Mouse (Mus musculus): ENCODE results near the gene Jmjd6. TPM values are rescaled to one million over a fixed set of nuclear protein-coding genes. Genes with fewer than 3 reads are reported as not detected.

The Jmjd6 gene
- total and polyA plus RNA-seq, 3 experiments, result 175 to 192 TPM; not detected in 1

DNA sequence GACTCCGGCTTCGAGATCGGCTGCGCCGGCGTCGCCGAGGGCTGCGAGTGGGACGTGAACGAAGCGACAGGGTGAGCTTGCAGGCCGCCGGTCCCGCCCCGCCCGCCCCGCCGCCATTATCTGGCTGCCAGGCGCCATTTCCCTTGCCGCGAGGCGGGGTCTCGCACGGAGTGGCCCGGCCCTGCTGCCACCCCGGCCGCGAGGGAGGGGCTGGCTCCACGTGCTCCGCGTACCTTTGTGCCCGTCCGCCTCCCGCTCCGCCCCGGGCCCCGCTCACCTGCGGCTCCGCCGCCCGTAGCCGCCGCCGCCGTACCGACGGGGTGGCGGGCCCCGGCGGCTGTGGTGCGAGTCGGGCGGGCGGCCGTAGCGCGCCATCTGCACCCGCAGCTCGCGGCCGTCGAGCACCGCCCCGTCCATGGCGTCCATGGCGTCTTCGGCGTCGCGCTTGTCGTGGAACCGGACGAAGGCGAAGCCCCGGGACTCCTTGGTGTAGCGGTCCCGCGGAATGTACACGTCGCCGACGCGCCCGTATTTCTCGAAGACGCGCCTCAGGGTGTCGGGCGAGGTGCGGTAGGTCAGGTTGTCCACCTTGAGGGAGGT is 9.1 kb upstream of the Jmjd6 start, which contains the start of gene Mfsd11 (continued):
- TF ChIP-seq ELF1 (IDR thresholded peaks at IDR 0.05; ENCODE audit: low read depth, low read length) (no peak), MYB (IDR thresholded peaks at IDR 0.05; ENCODE audit: low read depth, low read length) (no peak), NELFE (IDR thresholded peaks at IDR 0.05; ENCODE audit: low read depth, low read length) (no peak), USF1 (IDR thresholded peaks at IDR 0.05; ENCODE audit: low read depth, low read length) (peak; percentile 57; the same call in 1 of the 2 replicates), TBP (IDR thresholded peaks at IDR 0.05; ENCODE audit: low read depth, low read length) (no peak), MXI1 (IDR thresholded peaks at IDR 0.05; ENCODE audit: low read depth, low read length) (peak; percentile 88), MEF2A (IDR thresholded peaks at IDR 0.05; ENCODE audit: extremely low read depth, insufficient replicate concordance, low read depth, low read length, poor library complexity, severe bottlenecking) (no peak), HCFC1 (IDR thresholded peaks at IDR 0.05; ENCODE audit: low read depth, low read length) (no peak), ETS1 (IDR thresholded peaks at IDR 0.05; ENCODE audit: low read depth, low read length) (no peak), SIN3A (IDR thresholded peaks at IDR 0.05; ENCODE audit: low read length) (no peak), NRF1 (IDR thresholded peaks at IDR 0.05; ENCODE audit: insufficient read depth, low read depth, low read length, poor library complexity, severe bottlenecking) (no peak)

DNA sequence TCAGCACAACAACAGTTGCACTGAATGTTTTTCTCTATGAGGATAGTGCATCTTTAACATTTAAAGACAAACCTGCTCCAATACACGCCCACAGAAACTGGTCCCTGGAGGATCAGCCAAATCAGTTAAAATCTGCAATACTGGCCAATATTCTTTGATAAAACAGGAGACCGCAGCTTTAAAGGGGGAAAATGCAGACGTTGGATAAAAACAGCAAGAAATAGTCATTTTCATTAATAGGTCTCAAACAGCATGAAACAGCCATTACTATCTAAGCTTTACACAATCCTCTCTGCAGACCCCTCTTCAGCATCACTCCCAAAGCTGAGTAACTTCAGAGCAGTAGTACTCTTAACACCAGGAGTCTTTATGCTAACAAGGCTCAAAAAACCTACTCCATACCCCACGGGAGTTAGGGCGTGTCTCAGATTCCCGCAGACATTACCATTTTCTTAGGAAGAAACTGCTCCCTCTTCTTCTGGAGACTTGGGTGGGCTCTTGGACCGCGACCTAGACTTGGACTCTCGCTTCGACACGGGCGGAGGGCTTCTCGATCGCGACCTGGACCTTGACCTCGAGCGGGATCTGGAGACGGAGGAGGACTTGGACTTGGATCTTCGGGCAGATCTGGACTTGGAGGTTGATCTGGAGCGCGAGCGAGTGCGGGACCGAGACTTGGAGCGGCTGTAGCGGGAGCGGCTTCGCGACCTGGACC is 8.5 kb upstream of the Jmjd6 start:
- DNase-seq (ENCODE audit: low read depth, low spot score), result peak; percentile 75
- H3K4me1 ChIP-seq (ENCODE audit: control insufficient read depth in 1 of 2, insufficient read depth in 2 of 2, low read length in 2 of 2), result peaks cover 6 to 11% of the 10 kb centered on the region in 2 experiments
- H3K36me3 ChIP-seq (ENCODE audit: control insufficient read depth in 1 of 2, insufficient read depth in 2 of 2, low read length in 2 of 2), result peaks cover 21 to 40% of the 10 kb centered on the region in 2 experiments
- no peak for TF ChIP-seq TAL1 (IDR thresholded peaks at IDR 0.05; ENCODE audit: low read length)
- no peak for TF ChIP-seq UBTF (IDR thresholded peaks at IDR 0.05; ENCODE audit: borderline replicate concordance, insufficient read depth, low read depth, low read length)
- no peak for TF ChIP-seq ZNF384 (IDR thresholded peaks at IDR 0.05; ENCODE audit: low read depth, low read length)
- peak; percentile 20; the same call in 1 of the 2 replicates for TF ChIP-seq CHD1 (IDR thresholded peaks at IDR 0.05; ENCODE audit: low read depth, low read length)
- TF ChIP-seq HCFC1 (IDR thresholded peaks at IDR 0.05; ENCODE audit: low read depth, low read length), result no peak
- TF ChIP-seq MAX (IDR thresholded peaks at IDR 0.05; ENCODE audit: low read length), result no peak
- TF ChIP-seq POLR2A (IDR thresholded peaks at IDR 0.05; ENCODE audit: control insufficient read depth in 1 of 2, insufficient read depth in 1 of 2, low read depth in 1 of 2, low read length in 2 of 2, poor library complexity in 1 of 2), result peak in 1 of 2 experiments; percentile 26; a peak in 1 of 4 replicates
- no peak for TF ChIP-seq BHLHE40 (IDR thresholded peaks at IDR 0.05; ENCODE audit: borderline replicate concordance, low read depth, low read length)
- TF ChIP-seq MAZ (IDR thresholded peaks at IDR 0.05; ENCODE audit: low read depth, low read length), result 0 out of 2 replicates have a peak, but pooled peaks have one; percentile 2
- TF ChIP-seq SIN3A (IDR thresholded peaks at IDR 0.05; ENCODE audit: low read length), result peak; percentile 25
- TF ChIP-seq MYC (IDR thresholded peaks at IDR 0.05; ENCODE audit: low read depth, low read length), result 0 out of 2 replicates have a peak, but pooled peaks have one; percentile 10
- 0 out of 2 replicates have a peak, but pooled peaks have one; percentile 12 for TF ChIP-seq TBP (IDR thresholded peaks at IDR 0.05; ENCODE audit: low read depth, low read length)
- no peak for TF ChIP-seq MAFK (IDR thresholded peaks at IDR 0.05; ENCODE audit: borderline replicate concordance, low read depth, low read length)
- no peaks in the 10 kb centered on the region for H3K9me3 ChIP-seq (replicated peaks; ENCODE audit: insufficient read depth, low read length)
- H3K27ac ChIP-seq (ENCODE audit: control insufficient read depth, low read depth, low read length), result peak overlapping the region; percentile 75
- H3K79me2 ChIP-seq (ENCODE audit: control insufficient read depth, insufficient read depth, low read length, poor library complexity), result peaks cover 51% of the 10 kb centered on the region
- peak overlapping the region; percentile 100 for H3K9ac ChIP-seq (ENCODE audit: control insufficient read depth, low read depth, low read length, poor library complexity, severe bottlenecking)
- no peaks in the 10 kb centered on the region for H3K27me3 ChIP-seq (ENCODE audit: control insufficient read depth in 1 of 2, insufficient read depth in 2 of 2, low read length in 2 of 2)
- peak overlapping the region; percentile 91 to 100 for H3K4me3 ChIP-seq (ENCODE audit: control insufficient read depth in 1 of 2, insufficient read depth in 1 of 2, low read depth in 2 of 2, low read length in 2 of 2)
